Mouse (Mus musculus): ENCODE data around the gene Cstf3.

Cstf3 gene

GRCm38 (mm10) chr2:104604718-104605117, 14.4 kb downstream of the Cstf3 start:
- no peak for DNase-seq (ENCODE audit: low spot score in 2 of 2)

DNA sequence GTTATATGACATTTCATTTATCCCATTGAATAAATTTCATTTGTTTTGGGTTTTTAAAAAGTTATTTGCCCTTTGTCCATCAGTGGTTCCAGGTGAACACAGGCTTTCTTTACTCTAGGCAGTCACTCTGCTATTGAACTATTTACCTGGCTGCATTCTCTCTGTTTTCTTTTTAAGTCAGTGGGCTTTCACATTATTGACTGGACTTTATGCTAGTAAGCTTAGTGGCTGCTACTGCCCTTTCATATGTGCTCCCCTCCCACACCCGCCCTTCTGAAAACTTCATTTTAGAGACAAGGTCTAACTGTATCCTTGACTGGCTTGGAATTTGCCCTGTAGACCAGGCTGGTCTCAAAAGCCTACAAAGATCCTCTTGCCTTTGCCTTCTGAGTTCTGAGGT, 15.2 kb downstream of the Cstf3 start:
- no peak for DNase-seq (ENCODE audit: low spot score in 2 of 2)

GRCm38 (mm10) chr2:104614786-104615185, 24.5 kb downstream of the Cstf3 start:
- no peak for DNase-seq (ENCODE audit: low spot score in 2 of 2)

DNA sequence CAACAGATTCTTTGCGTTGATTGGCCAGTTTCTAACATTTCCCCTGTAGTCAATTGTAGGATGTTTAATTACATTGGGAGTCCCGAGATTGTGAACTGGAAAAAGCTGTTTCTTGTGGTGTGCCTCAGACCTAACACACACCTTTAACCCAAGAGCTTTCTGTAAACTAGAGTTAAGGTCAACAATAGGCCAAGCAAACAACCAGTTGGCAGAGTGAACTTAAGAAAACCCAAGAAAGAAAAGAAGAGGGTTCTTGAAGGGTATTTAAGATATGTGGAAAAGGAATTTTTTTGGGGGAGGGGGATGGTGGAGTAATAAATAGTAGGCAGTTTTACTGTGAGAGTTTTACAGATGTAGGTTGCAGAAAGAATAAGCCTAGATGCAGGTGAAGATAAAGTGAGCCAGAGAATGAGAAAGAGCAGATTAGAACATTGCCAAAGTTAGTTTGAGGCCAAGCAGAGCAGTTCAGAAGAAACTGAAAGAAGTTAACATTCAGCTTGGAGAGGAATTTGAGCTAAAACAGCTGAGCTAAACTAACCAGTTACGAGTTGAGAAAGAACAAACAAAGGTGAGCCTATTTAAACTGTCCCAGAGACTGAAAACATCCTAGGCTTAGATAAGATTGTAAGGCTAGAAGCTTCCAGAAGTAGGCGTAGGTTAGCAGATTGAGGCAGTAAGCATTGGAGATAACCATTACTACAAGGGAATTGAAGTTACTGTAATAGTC, 25.8 kb downstream of the Cstf3 start:
- no peak for DNase-seq (ENCODE audit: low spot score in 2 of 2)

DNA sequence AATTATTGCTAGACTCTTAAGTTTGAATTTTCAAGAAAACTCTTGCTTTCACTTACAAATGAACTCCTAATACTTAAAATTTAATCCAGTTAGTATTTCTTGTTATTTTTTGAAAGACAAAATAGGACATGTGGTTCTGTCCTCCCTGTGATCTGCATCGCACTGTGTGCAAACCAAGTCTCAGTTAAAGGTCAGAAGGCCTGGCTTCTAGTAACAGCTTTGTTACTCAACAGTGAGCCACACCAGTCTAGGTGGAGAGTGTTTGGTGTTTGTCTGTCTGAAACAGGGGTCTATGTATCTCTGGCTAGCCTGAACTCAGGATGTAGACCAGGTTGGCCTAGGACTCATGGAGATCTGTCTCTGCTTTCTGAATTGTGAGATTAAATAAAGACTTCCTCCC, 68.3 kb downstream of the Cstf3 start:
- DNase-seq (ENCODE audit: low spot score in 2 of 2): no peak

GRCm38 (mm10) chr2:104663372-104664100, 73.2 kb downstream of the Cstf3 start:
- DNase-seq (ENCODE audit: low spot score in 2 of 2): no peak

GRCm38 (mm10) chr2:104669122-104669804, 78.9 kb downstream of the Cstf3 start:
- DNase-seq (ENCODE audit: low spot score in 2 of 2): no peak

DNA sequence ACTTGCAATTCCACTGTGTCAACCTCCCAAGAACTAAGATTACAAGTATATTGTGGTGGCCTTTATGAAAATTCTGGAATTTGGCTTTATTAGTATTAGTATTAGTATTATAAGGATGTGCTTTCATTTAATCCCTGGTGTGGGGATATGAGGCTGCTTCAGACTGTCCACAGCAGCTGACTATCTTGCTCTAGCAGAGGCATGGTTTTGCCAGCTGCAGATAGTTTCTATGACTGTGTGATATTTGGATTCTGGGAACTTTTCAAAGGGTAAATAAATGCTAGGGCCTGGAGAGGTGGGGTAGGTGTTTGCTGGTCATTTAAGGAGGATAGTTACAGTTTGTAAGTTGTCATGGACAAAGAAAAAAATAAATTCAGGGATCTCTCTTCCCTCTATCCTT, 81.4 kb downstream of the Cstf3 start:
- DNase-seq (ENCODE audit: low spot score in 2 of 2): no peak

DNA sequence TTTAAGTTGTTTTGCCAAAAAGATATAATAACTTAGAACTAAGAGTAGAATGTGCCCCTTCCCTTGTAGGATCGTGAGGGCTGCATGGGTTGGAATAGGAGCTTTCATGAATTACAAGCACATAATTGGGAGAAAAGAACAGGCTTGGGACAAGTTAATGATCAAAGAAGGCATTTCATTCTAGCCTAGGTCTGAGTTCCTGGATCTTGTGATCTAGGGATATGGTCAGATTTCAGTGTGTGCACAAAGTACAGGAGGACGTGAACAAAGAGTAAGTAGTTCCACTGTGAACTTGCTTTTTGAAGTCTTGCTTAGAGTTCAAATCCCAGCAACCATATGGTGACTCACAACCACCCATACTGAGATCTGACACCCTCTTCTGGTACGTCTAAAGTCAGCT, 87.0 kb downstream of the Cstf3 start:
- no peak for DNase-seq (ENCODE audit: low spot score in 2 of 2)

- no peak for DNase-seq (ENCODE audit: low spot score in 2 of 2)
Observed at GRCm38 (mm10) chr2:104684771-104685170, 94.4 kb downstream of the Cstf3 start.

DNA sequence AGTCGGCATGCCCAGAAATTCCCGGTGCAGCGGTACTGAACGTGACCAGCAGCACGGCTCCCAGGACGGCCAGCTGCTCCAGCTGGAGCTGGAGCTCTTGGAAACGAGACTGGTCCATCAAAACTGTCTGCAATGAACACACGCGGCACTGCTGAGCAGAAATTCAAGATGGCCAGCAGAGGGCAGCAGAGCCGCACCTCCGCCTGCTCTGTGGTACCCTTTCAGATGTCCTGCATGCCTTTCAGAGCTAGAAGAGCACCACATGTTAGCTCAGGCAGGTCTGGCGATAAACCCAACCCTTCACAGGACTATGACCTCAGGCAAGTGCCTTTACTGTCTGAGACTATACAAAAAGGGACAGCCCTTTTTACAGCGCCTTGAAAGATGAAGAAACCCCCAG, 95.1 kb downstream of the Cstf3 start:
- peak; percentile 34 to 73 for DNase-seq (ENCODE audit: low spot score in 2 of 2)

GRCm38 (mm10) chr2:104687261-104687660, 96.9 kb downstream of the Cstf3 start:
- DNase-seq (ENCODE audit: low spot score in 2 of 2): no peak

GRCm38 (mm10) chr2:104688321-104688720, 98.0 kb downstream of the Cstf3 start:
- DNase-seq (ENCODE audit: low spot score in 2 of 2): no peak

- DNase-seq (ENCODE audit: low spot score in 2 of 2): no peak
Observed at GRCm38 (mm10) chr2:104688724-104689123, 98.4 kb downstream of the Cstf3 start.

DNA sequence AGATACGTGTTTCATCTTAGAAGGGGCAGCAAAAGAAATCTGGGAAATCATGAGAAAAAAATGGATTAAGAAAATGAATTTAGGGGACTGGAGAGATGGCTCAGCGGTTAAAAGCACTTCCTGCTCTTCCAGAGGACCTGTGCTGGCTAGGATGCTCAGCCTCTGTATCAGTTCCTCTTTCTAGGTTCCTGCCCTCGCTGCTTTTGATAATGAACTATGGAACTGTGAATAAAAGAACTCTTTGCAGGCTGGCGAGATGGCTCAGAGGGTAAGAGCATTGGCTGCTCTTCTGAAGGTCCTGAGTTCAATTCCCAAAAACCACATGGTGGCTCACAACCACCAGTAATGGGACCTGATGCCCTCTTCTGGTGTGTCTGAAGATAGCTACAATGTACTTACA, 100.4 kb downstream of the Cstf3 start:
- no peak for DNase-seq (ENCODE audit: low spot score in 2 of 2)

- DNase-seq (ENCODE audit: low spot score in 2 of 2): no peak
Observed at GRCm38 (mm10) chr2:104692551-104692950, 102.2 kb downstream of the Cstf3 start.

GRCm38 (mm10) chr2:104699659-104700058, 109.3 kb downstream of the Cstf3 start:
- no peak for DNase-seq (ENCODE audit: low spot score in 2 of 2)

DNA sequence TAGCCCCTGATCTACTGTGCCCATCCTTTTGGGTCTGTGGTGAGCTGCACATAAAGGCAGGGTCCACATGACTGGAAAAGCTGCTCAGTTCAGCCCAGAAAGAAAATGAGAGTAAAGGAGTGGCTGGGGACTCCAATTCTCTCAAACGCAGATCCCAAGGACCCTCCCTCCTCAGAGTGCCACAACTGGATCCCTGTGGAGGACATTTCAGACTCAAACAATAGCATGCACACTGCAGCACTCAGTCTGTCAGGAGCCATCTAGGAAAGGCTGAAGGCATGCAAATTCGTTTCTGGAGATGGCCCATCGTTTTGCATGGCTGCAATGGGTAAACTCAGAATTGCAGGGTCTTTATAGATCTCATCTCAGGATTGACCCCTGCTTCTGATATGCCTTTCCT, 112.8 kb downstream of the Cstf3 start:
- DNase-seq (ENCODE audit: low spot score in 2 of 2): no peak

- DNase-seq (ENCODE audit: low spot score in 2 of 2): no peak
Observed at GRCm38 (mm10) chr2:104704355-104704754, 114.0 kb downstream of the Cstf3 start.

DNA sequence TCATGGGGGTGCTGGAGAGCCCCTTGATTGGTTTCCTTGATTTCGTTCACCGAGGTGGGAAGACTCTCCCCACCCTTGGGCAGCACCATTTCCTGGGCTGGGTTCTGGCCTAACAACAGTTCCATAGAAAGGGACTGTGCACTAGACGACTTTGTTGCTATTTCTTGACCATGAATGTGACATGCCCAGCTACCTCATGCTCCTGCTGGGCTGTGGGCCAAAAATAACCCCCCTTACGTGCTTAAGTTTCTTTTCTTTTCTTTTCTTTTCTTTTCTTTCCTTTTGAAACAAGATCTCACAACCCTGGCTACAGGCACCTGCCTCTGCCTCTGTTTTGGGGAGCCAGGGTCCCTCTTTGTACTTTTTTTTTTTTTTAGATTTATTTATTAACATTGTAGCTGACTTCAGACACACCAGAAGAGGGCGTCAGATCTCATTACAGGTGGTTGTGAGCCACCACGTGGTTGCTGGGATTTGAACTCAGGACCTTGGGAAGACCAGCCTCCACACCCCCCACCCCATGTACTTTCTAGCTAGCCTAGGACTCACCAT, 119.5 kb downstream of the Cstf3 start:
- no peak for DNase-seq (ENCODE audit: low spot score in 2 of 2)

DNA sequence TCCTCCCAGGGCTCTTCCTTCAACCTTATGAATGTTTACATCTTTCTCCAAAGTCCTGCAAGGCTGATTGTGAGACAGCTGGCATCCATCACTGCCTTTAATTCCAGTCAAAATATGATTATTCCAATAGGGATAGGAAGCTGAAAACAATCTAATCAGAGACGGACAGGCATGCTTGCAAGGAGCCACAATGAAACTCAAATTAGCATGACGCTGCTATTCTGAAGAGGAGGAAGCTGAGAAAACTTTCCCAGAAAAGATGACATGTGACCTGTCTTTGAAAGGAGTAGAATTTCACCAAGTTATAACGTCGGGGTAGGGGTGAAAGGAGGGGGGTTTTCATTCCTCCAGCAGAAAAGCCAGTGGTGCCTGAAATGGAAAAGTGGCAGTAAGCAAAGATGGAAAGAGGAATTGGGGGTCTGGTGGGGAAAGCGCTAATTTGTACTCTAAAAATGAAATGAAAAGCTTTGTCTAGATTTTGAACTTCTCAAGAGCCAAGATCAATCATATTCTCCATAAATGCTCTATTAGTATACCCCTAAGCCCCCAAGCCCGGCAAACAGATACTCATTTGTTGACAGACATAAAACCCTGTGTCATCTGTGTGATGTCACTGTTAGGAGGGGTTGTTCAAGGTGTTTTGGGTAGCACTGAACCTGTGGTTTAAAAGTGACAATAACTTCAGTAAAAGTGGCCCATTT, 120.5 kb downstream of the Cstf3 start:
- no peak for DNase-seq (ENCODE audit: low spot score in 2 of 2)
